Mouse (Mus musculus) CH12.LX (cell line): ENCODE results near the gene Tmem245.

Experiments used
- CTCF ChIP-seq, 2 experiments: IDR thresholded peaks in 1 of 2; conservative IDR thresholded peaks in 1 of 2; 2 replicates each; pipeline ENCODE4 v1.5.1; 2011 to 2012; ENCODE audit warnings: low read depth in 2 of 2, low read length in 2 of 2, improper control_type of control experiment in 1 of 2, inconsistent platforms in 1 of 2, mild to moderate bottlenecking in 1 of 2, moderate library complexity in 1 of 2
- E2F4 ChIP-seq: IDR thresholded peaks from 2 replicates; pipeline ENCODE4 v1.6.1; 2011; ENCODE audit warnings: low read depth, low read length, improper control_type of control experiment; ENCODE audit not compliant: insufficient replicate concordance
- HCFC1 ChIP-seq: IDR thresholded peaks from 2 replicates; pipeline ENCODE4 v1.6.1; 2012; ENCODE audit warnings: low read depth, mild to moderate bottlenecking, inconsistent platforms, low read length, improper control_type of control experiment
- MAFK ChIP-seq: IDR thresholded peaks from 2 replicates; pipeline ENCODE4 v1.6.1; 2011; ENCODE audit warnings: low read length, improper control_type of control experiment; ENCODE audit not compliant: insufficient replicate concordance
- MEF2A ChIP-seq: IDR thresholded peaks from 2 replicates; pipeline ENCODE4 v1.6.1; 2014; ENCODE audit warnings: low read depth, mild to moderate bottlenecking, inconsistent platforms, low read length, improper control_type of control experiment, borderline replicate concordance
- NELFE ChIP-seq: IDR thresholded peaks from 2 replicates; pipeline ENCODE4 v1.6.1; 2011; ENCODE audit warnings: low read depth, low read length, improper control_type of control experiment
- PAX5 ChIP-seq: IDR thresholded peaks from 2 replicates; pipeline ENCODE4 v1.6.1; 2012; ENCODE audit warnings: low read length, inconsistent platforms, mixed read lengths
- POLR2A ChIP-seq: IDR thresholded peaks from 2 replicates; pipeline ENCODE4 v1.6.1; 2011; ENCODE audit warnings: low read depth, mild to moderate bottlenecking, improper control_type of control experiment, low read length
- RAD21 ChIP-seq: IDR thresholded peaks from 2 replicates; pipeline ENCODE4 v1.6.1; 2011; ENCODE audit warnings: low read depth, mild to moderate bottlenecking, low read length, improper control_type of control experiment, moderate library complexity
- TCF12 ChIP-seq: IDR thresholded peaks from 2 replicates; pipeline ENCODE4 v1.6.1; 2014; ENCODE audit warnings: low read depth, mild to moderate bottlenecking, inconsistent platforms, low read length, improper control_type of control experiment
- USF1 ChIP-seq: IDR thresholded peaks from 2 replicates; pipeline ENCODE4 v1.6.1; 2014; ENCODE audit warnings: low read depth, mild to moderate bottlenecking, inconsistent platforms, low read length, improper control_type of control experiment
- ZC3H11A ChIP-seq: IDR thresholded peaks from 2 replicates; pipeline ENCODE4 v1.6.1; 2012; ENCODE audit warnings: low read depth, mild to moderate bottlenecking, inconsistent platforms, low read length, improper control_type of control experiment
- ZMIZ1 ChIP-seq: IDR thresholded peaks from 2 replicates; pipeline ENCODE4 v1.6.1; 2012; ENCODE audit warnings: low read depth, mild to moderate bottlenecking, inconsistent platforms, low read length, improper control_type of control experiment

GRCm38 (mm10) chr4:56944286-56944685 is 3.0 kb downstream of the Tmem245 start:
- TF ChIP-seq POLR2A (no peak), RAD21 (no peak; the same call in 1 of the 2 replicates), CTCF (conservative IDR thresholded peaks at IDR 0.05 in 1 of 2, IDR thresholded peaks at IDR 0.05 in 1 of 2; ENCODE audit: low read depth in 2 of 2, low read length in 2 of 2) (no peak), MEF2A (no peak), ZMIZ1 (no peak), USF1 (no peak), TCF12 (no peak), HCFC1 (no peak), MAFK (no peak), ZC3H11A (no peak), NELFE (no peak), PAX5 (no peak), E2F4 (no peak)
